Comparison of ENCODE assay signal across 21 mouse cellular contexts in the genomic region with DNA sequence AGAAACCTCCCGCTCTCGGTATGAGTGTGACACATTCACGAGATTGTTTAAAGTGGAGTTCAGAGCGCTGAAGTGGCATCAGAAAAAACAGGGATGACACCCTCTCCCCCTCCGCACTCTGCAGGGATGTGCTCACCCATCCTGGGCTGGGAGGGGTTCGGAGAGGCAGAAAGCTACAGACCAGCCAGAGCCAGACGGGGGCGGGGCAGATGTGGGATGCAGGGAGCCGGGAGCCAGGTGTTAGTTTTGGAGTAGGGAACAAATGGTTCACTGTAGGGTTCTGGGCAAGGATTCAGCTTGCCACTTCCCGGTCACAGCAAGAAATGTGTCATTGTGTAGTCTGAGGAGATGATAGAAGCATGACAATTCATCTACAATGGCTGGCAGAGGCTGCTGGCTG.
DNase-seq lines count a peak whose midpoint lies in the region; ATAC-seq and TF ChIP-seq lines count a peak whose summit lies in the region.
"Had no signal": no experiment of that assay in that cellular context is flagged by ENCODE, and none has a peak within 500 bp of the region (broad histone marks: within the 10 kb centered on the region; RNA-seq: fewer than 3 reads in every experiment).

No protein-coding gene starts in this region.

- intact Hi-C loops in left cerebral cortex, adult 2 months (cut with DNase I), result no loop called here

- no peak for DNase-seq in frontal cortex, postnatal 10 days (ENCODE audit: low spot score in 2 of 2)
- peak; percentile 64 for DNase-seq in right cerebral cortex, adult 18-20 months
- no peak for DNase-seq in right cerebral cortex, postnatal 14 days
- DNase-seq in brain, adult 2 months (ENCODE audit: low read depth, low spot score), result peak; percentile 64
- peak; percentile 52 to 58 for DNase-seq in left cerebral cortex, adult 2 months (ENCODE audit: extremely low spot score in 1 of 2, low spot score in 2 of 2)
- DNase-seq: adrenal gland, adult 2 months; adrenal gland, postnatal 36 days; cerebellum, adult 11 months; forebrain, postnatal 0 days; gastrocnemius, postnatal 14 days; heart, adult 2 months; heart, postnatal 14 days had no signal

- no peaks in the 10 kb centered on the region for H3K4me1 ChIP-seq in forebrain, embryonic 15.5 days
- peaks cover 5% of the 10 kb centered on the region for H3K4me1 ChIP-seq in kidney, embryonic 16.5 days (ENCODE audit: insufficient read depth, low read length)

- WGBS in forebrain, embryonic 15.5 days, result 82% methylated on average over 10 of the region's 10 CpGs
- WGBS in kidney, embryonic 16.5 days, result 74% methylated on average over 10 of the region's 10 CpGs

- no peak overlapping the region for H3K4me2 ChIP-seq in forebrain, embryonic 15.5 days (replicated peaks)
- no peak overlapping the region for H3K4me2 ChIP-seq in kidney, embryonic 16.5 days (replicated peaks; ENCODE audit: low read depth, low read length)
- H3K4me2 ChIP-seq: embryonic facial prominence, embryonic 13.5 days; forebrain, embryonic 12.5 days; heart, embryonic 11.5 days; heart, embryonic 15.5 days; hindbrain, embryonic 14.5 days had no signal

- no peak overlapping the region for H3K9ac ChIP-seq in forebrain, embryonic 15.5 days (replicated peaks)
- no peak overlapping the region for H3K9ac ChIP-seq in kidney, embryonic 16.5 days (replicated peaks; ENCODE audit: low read length)
- H3K9ac ChIP-seq: embryonic facial prominence, embryonic 13.5 days; forebrain, embryonic 12.5 days; forebrain, postnatal 0 days; heart, embryonic 15.5 days; hindbrain, embryonic 14.5 days had no signal

- no peaks in the 10 kb centered on the region for H3K9me3 ChIP-seq in forebrain, embryonic 15.5 days
- H3K9me3 ChIP-seq in kidney, embryonic 16.5 days (ENCODE audit: low read length), result peaks cover 6% of the 10 kb centered on the region; the same call in 1 of the 2 replicates
- H3K9me3 ChIP-seq: embryonic facial prominence, embryonic 13.5 days; forebrain, embryonic 12.5 days; heart, embryonic 15.5 days; hindbrain, embryonic 10.5 days had no signal

- H3K27me3 ChIP-seq in forebrain, embryonic 15.5 days, result no peaks in the 10 kb centered on the region
- no peaks in the 10 kb centered on the region for H3K27me3 ChIP-seq in kidney, embryonic 16.5 days (ENCODE audit: insufficient read depth, low read length)
- H3K27me3 ChIP-seq: embryonic facial prominence, embryonic 13.5 days; forebrain, embryonic 12.5 days; heart, embryonic 15.5 days had no signal

- H3K36me3 ChIP-seq in forebrain, embryonic 15.5 days, result no peaks in the 10 kb centered on the region
- H3K36me3 ChIP-seq in kidney, embryonic 16.5 days (ENCODE audit: insufficient read depth, low read length), result no peaks in the 10 kb centered on the region
- H3K36me3 ChIP-seq: embryonic facial prominence, embryonic 13.5 days; forebrain, embryonic 12.5 days; heart, embryonic 15.5 days; hindbrain, embryonic 10.5 days had no signal

- no peak overlapping the region for H3K4me3 ChIP-seq in left cerebral cortex, adult 2 months
- no peak overlapping the region for H3K4me3 ChIP-seq in forebrain, embryonic 15.5 days
- H3K4me3 ChIP-seq in kidney, embryonic 16.5 days (ENCODE audit: low read length), result no peak overlapping the region
- H3K4me3 ChIP-seq: embryonic facial prominence, embryonic 13.5 days; forebrain, embryonic 12.5 days; heart, adult 2 months; heart, embryonic 15.5 days; hindbrain, embryonic 10.5 days had no signal

- TF ChIP-seq CTCF in left cerebral cortex, adult 2 months (IDR thresholded peaks at IDR 0.05), result no peak

- no peak overlapping the region for H3K27ac ChIP-seq in left cerebral cortex, adult 2 months
- H3K27ac ChIP-seq in forebrain, embryonic 15.5 days (replicated peaks), result no peak overlapping the region
- no peak overlapping the region for H3K27ac ChIP-seq in kidney, embryonic 16.5 days (ENCODE audit: low read length)
- H3K27ac ChIP-seq: embryonic facial prominence, embryonic 13.5 days; forebrain, embryonic 12.5 days; heart, adult 2 months; heart, embryonic 15.5 days; hindbrain, embryonic 10.5 days; hindbrain, embryonic 14.5 days had no signal

- peak; percentile 29; the same call in 1 of the 2 replicates for ATAC-seq in frontal cortex, adult (ENCODE audit: low TSS enrichment)
- ATAC-seq in forebrain, embryonic 15.5 days (replicated peaks), result no peak
- ATAC-seq in kidney, embryonic 16.5 days (ENCODE audit: low FRiP score, low TSS enrichment), result no peak
- ATAC-seq: forebrain, postnatal 0 days had no signal

Comparison
In these comparisons a context has a peak if more than half of its experiments do, and no peak if none do; other contexts are left out.
1. DNase-seq: peak in right cerebral cortex, adult 18-20 months (single experiment), brain, adult 2 months (single experiment) and left cerebral cortex, adult 2 months (2 of 2); none in frontal cortex, postnatal 10 days (0 of 2) and right cerebral cortex, postnatal 14 days (single experiment).